Mouse (Mus musculus): ENCODE measurements around the gene Blmh. TPM values are rescaled to one million over a fixed set of nuclear protein-coding genes. Genes with fewer than 3 reads are reported as not detected.

The Blmh gene
- polyA plus RNA-seq, 1 experiment = 7.2 TPM

DNA sequence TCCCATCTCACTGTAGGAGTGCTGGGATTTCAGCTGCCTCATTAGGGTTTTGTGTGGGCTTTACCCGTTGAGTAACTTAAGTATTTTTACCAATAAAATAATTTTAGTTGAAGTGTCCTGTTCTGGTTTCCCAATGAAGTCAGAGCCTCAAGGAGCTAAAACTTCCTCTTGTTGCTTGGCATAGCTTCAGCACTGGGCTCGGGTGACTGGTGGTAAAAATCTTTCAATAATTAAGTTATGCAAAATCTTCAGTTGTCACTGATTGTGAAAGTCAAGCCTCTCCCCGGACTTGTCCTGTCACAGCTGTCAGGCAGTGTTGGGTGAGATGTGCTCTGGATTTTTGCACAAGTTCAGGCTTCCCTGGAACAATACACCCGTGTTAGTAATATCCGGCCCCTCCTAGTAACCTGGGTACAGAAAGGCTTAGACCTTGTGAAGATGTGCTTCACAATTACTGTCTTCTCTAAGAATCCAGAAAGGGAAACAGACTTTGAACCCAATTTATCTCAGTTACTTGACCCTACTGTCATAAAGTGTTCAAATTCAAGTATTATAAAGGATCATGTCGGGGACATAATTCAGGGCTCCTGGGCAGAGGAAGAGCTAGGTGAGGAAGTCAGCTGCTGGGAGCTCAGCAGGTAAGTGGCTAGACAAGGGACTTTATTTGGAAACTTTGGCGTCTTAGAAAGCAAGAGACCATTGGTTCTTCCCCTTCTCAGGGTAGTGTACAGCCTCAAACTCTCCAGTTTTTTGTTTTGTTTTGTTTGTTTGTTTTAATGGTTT, 22.8 kb upstream of the Blmh start, which contains the start of gene Tmigd1:
Gene Tmigd1 (plus strand): TSS at position 581 of the 783 bp plus-strand sequence.
- Histone ChIP-seq H3K27ac (ENCODE audit: control insufficient read depth, insufficient read depth, low read depth, low read length) (no peak within 1 kb of the TSS), H3K36me3 (ENCODE audit: control insufficient read depth, insufficient read depth, low read length) (no peaks in the 10 kb centered on the region), H3K27me3 (ENCODE audit: control insufficient read depth, insufficient read depth, low read length) (no peaks in the 10 kb centered on the region), H3K4me3 (ENCODE audit: control insufficient read depth, low read depth, low read length) (no peak within 1 kb of the TSS), H3K4me1 (ENCODE audit: control insufficient read depth, insufficient read depth, low read length) (no peaks in the 10 kb centered on the region)
- TF ChIP-seq CTCF (IDR thresholded peaks at IDR 0.05; ENCODE audit: control insufficient read depth, insufficient read depth, insufficient replicate concordance, low read depth, low read length) = no peak
- no peak for TF ChIP-seq POLR2A (IDR thresholded peaks at IDR 0.05; ENCODE audit: control insufficient read depth, low read depth, low read length)

DNA sequence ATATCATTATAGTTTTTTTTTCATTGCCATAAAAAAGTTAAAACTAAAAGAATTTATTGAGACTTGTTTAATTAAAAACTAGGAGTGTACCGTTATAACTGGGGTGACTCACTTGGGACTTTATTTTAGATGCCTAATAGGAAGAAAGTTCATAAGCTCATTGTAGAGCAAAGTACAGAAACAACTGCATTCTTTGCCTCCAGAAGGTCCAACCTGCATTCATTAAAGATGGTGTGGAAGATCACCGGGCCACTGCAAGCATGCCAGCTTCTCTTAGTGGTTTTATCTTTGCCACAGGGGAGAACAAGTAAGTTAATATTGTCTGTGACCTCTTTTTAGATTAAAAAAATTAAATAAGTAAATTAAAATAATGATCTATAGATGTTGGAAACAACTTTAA, 20.3 kb upstream of the Blmh start:
- H3K4me1 ChIP-seq (ENCODE audit: control insufficient read depth, insufficient read depth, low read length) = no peaks in the 10 kb centered on the region
- H3K36me3 ChIP-seq (ENCODE audit: control insufficient read depth, insufficient read depth, low read length) = no peaks in the 10 kb centered on the region
- no peaks in the 10 kb centered on the region for H3K27me3 ChIP-seq (ENCODE audit: control insufficient read depth, insufficient read depth, low read length)
- H3K4me3 ChIP-seq (ENCODE audit: control insufficient read depth, low read depth, low read length) = no peak overlapping the region
- TF ChIP-seq POLR2A (IDR thresholded peaks at IDR 0.05; ENCODE audit: control insufficient read depth, low read depth, low read length) = no peak
- no peak overlapping the region for H3K27ac ChIP-seq (ENCODE audit: control insufficient read depth, insufficient read depth, low read depth, low read length)

DNA sequence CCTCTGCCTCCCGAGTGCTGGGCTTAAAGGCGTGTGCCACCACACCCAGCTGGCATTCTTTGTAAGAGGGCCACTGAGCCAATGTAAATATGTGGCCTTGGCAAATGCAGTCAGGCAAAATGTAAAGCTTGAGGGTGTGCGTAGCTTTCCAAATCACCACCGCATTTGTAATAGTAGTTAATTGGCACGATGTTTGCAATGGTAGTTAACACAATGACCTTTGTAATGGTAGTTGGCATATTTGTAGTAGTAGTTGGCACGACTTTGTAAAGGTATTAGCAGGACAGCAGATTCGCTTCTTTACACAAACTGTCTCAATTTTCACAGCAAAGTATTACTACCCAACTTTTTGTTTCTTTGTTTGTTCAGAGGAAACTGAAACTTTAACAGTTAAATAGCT, 16.0 kb upstream of the Blmh start:
- Histone ChIP-seq H3K36me3 (ENCODE audit: control insufficient read depth, insufficient read depth, low read length) (no peaks in the 10 kb centered on the region), H3K27ac (ENCODE audit: control insufficient read depth, insufficient read depth, low read depth, low read length) (no peak overlapping the region), H3K4me1 (ENCODE audit: control insufficient read depth, insufficient read depth, low read length) (no peaks in the 10 kb centered on the region), H3K27me3 (ENCODE audit: control insufficient read depth, insufficient read depth, low read length) (no peaks in the 10 kb centered on the region), H3K4me3 (ENCODE audit: control insufficient read depth, low read depth, low read length) (no peak overlapping the region)
- no peak for TF ChIP-seq CTCF (IDR thresholded peaks at IDR 0.05; ENCODE audit: control insufficient read depth, insufficient read depth, insufficient replicate concordance, low read depth, low read length)
- no peak for TF ChIP-seq POLR2A (IDR thresholded peaks at IDR 0.05; ENCODE audit: control insufficient read depth, low read depth, low read length)

DNA sequence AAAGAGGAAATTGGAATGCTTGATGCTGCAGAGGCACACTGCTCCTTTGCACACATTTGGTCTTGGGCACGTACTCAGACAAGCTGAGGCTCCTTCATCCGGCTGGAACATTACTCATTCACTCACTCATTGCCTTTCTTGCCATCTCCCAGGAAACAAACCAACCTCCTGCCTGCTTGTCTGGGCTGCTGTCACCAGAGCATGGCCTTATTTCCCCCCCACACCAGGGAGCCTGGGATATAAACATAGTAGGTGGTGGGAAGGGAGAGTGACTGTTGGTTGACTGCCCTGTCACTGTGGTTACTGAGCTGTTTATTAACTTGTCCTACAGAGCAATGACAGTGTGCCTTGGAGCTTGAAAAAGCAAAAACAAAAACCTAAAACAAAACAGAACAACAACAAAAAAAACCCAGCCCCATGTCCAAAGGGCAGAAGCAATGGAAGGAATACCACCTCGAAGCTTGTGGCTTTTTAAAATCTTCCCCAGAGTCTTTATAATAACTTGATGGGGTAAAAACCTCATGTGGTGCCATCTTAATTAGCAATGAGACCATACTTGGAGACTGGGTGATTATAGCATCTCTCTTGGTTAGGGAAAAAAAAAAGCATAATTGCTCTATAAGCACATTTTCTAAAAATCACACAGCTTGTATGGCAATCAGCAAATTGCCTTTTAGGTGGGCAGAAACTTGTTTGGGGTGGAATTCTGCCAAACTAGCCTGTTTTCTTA, 13.1 kb upstream of the Blmh start:
- no peak overlapping the region for H3K27ac ChIP-seq (ENCODE audit: control insufficient read depth, insufficient read depth, low read depth, low read length)
- no peaks in the 10 kb centered on the region for H3K36me3 ChIP-seq (ENCODE audit: control insufficient read depth, insufficient read depth, low read length)

DNA sequence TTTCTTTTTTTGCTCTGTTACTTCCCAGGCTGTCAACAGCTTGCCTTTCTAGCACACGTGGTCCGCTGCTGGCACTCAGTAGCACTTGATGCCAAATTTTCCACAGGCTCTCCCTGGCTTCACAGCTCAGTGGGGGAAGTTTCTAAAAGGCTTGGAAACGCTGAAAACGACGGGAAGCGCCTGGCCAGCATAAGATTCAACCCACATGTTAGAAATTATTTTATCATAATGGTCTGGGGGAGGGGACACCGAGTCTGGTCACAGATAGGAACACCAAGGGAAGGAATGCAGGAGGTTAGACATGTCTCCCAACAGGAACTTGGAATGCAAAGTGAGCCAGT, 12.6 kb upstream of the Blmh start:
- Histone ChIP-seq H3K36me3 (ENCODE audit: control insufficient read depth, insufficient read depth, low read length) (no peaks in the 10 kb centered on the region), H3K27me3 (ENCODE audit: control insufficient read depth, insufficient read depth, low read length) (no peaks in the 10 kb centered on the region), H3K4me1 (ENCODE audit: control insufficient read depth, insufficient read depth, low read length) (no peaks in the 10 kb centered on the region), H3K27ac (ENCODE audit: control insufficient read depth, insufficient read depth, low read depth, low read length) (no peak overlapping the region), H3K4me3 (ENCODE audit: control insufficient read depth, low read depth, low read length) (no peak overlapping the region)
- TF ChIP-seq CTCF (IDR thresholded peaks at IDR 0.05; ENCODE audit: control insufficient read depth, insufficient read depth, insufficient replicate concordance, low read depth, low read length) = no peak
- no peak for TF ChIP-seq POLR2A (IDR thresholded peaks at IDR 0.05; ENCODE audit: control insufficient read depth, low read depth, low read length)

More for the DNA sequence above, 13.1 kb upstream of the Blmh start:
- TF ChIP-seq CTCF (IDR thresholded peaks at IDR 0.05; ENCODE audit: control insufficient read depth, insufficient read depth, insufficient replicate concordance, low read depth, low read length) = no peak
- no peak for TF ChIP-seq POLR2A (IDR thresholded peaks at IDR 0.05; ENCODE audit: control insufficient read depth, low read depth, low read length)
- Histone ChIP-seq H3K27me3 (ENCODE audit: control insufficient read depth, insufficient read depth, low read length) (no peaks in the 10 kb centered on the region), H3K4me1 (ENCODE audit: control insufficient read depth, insufficient read depth, low read length) (no peaks in the 10 kb centered on the region), H3K4me3 (ENCODE audit: control insufficient read depth, low read depth, low read length) (no peak overlapping the region)

DNA sequence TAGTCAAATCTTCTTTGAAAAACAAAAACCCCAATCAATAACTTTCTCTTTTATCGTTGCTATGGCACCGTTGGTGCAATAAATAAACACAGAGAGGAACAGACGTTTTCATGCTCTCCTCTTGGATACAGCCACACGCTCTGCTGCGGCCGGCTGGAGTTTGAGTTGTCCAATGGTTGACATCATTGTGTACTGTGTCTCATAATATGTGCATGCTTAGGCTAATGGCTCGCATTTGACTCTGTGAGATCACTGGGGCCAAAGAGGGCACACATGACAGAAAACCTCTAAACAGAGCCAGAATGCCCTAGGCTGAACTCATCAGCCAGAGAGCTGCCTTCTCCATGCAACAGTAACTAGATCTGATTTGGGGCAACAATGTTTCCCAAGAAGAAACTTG, 10.2 kb upstream of the Blmh start:
- H3K4me1 ChIP-seq (ENCODE audit: control insufficient read depth, insufficient read depth, low read length) = no peaks in the 10 kb centered on the region

DNA sequence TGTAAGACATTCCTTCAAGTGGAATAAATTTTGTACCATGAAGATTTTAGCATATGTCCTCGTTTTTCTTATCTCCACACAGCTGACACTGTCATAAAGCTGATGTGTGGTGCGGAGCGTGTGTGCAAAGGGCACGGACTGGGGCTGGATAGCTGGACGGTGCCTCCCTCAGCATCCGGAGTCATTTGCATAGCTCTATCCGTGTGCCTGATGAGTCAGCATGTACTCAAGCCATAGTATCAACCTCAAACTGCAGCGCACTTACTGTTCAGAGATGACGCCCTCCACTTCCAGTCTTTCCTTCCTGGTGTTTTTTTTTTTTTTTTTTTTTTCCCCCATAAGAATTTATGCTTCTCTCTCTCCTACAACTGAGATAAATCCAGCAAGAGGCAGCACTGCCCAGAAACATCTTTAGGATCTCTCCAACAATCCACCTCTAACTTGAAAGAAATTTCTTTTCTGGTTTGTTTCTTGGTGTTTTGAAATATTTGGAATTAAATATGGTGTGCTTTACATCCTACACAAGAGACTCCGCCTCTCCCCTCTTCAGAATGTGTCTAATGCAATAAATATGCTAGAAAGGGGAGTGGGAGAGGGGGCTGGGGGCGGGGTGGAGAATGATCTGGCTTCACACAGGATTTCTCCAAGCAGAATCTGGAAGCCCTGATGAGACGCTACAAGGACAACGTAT, 7.9 kb upstream of the Blmh start:
- Histone ChIP-seq H3K36me3 (ENCODE audit: control insufficient read depth, insufficient read depth, low read length) (no peaks in the 10 kb centered on the region), H3K27me3 (ENCODE audit: control insufficient read depth, insufficient read depth, low read length) (no peaks in the 10 kb centered on the region), H3K27ac (ENCODE audit: control insufficient read depth, insufficient read depth, low read depth, low read length) (no peak overlapping the region), H3K4me3 (ENCODE audit: control insufficient read depth, low read depth, low read length) (no peak overlapping the region), H3K4me1 (ENCODE audit: control insufficient read depth, insufficient read depth, low read length) (no peaks in the 10 kb centered on the region)
- TF ChIP-seq CTCF (IDR thresholded peaks at IDR 0.05; ENCODE audit: control insufficient read depth, insufficient read depth, insufficient replicate concordance, low read depth, low read length) = no peak
- no peak for TF ChIP-seq POLR2A (IDR thresholded peaks at IDR 0.05; ENCODE audit: control insufficient read depth, low read depth, low read length)

More for the DNA sequence above, 10.2 kb upstream of the Blmh start:
- TF ChIP-seq POLR2A (IDR thresholded peaks at IDR 0.05; ENCODE audit: control insufficient read depth, low read depth, low read length) = no peak
- no peak for TF ChIP-seq CTCF (IDR thresholded peaks at IDR 0.05; ENCODE audit: control insufficient read depth, insufficient read depth, insufficient replicate concordance, low read depth, low read length)
- H3K36me3 ChIP-seq (ENCODE audit: control insufficient read depth, insufficient read depth, low read length) = no peaks in the 10 kb centered on the region
- H3K4me3 ChIP-seq (ENCODE audit: control insufficient read depth, low read depth, low read length) = no peak overlapping the region
- no peaks in the 10 kb centered on the region for H3K27me3 ChIP-seq (ENCODE audit: control insufficient read depth, insufficient read depth, low read length)
- H3K27ac ChIP-seq (ENCODE audit: control insufficient read depth, insufficient read depth, low read depth, low read length) = no peak overlapping the region

All from testis, adult 2 months (tissue).